8 mouse cellular contexts compared by ENCODE assay signal in the genomic region with DNA sequence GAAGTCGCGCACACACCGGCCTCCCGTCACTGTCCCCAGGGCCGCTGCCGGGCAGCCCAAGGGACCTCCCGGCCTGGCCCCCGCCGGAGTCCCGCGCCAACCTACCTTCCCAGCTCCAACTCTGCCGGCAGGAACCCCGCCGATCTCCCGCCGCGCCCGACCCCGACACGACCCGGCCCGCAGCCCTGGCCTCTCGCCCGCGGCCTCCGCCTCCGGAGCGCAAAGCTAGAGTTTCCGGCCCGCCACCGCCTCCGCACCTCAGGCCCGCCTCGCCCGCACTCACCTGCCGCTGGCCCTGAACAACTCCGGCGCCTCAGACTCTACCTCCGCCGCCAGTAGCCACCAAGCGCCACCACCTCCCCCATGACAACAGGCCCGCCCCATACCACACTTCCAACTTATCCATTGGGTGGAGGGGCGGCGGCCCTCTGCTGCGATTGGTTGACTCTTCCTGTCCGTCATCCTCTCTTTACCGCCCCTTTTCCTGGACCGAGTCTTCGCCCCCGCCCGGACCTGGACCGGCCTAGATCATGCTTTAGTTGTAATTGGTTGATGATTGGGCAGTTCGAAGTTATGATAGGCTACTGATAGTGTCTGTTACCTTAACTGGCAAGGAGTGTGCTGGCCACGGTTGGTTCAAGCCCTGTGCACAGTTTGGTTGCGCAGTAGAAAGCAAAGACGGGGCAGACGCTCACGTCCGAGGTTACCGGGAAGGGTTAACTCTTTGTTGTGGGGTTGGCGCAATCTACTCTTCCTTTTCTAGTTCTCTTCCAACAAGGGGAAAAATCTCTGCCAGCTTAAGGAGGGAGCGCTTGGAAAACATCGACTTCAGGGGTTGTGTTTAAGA. TPM values are rescaled to one million over a fixed set of nuclear protein-coding genes. Genes with fewer than 3 reads are reported as not detected.
DNase-seq lines count a peak whose midpoint lies in the region; ATAC-seq and TF ChIP-seq lines count a peak whose summit lies in the region.

TSS of gene Numb (minus strand) at position 400 of the 847 bp plus-strand sequence.

- H3K36me3 ChIP-seq in heart, embryonic 12.5 days = peaks cover 3% of the 10 kb centered on the region; the same call in 1 of the 2 replicates
- no peaks in the 10 kb centered on the region for H3K36me3 ChIP-seq in kidney, postnatal 0 days (ENCODE audit: insufficient read depth, low read length)
- no peaks in the 10 kb centered on the region for H3K36me3 ChIP-seq in liver, embryonic 11.5 days (ENCODE audit: control insufficient read depth, insufficient read depth, low read length)
- H3K36me3 ChIP-seq in stomach, embryonic 14.5 days (ENCODE audit: control insufficient read depth, insufficient read depth, low read length) = no peaks in the 10 kb centered on the region

- H3K9ac ChIP-seq in heart, embryonic 12.5 days = peak within 1 kb of the TSS; percentile 89
- H3K9ac ChIP-seq in kidney, postnatal 0 days (ENCODE audit: low read depth, low read length) = peak within 1 kb of the TSS; percentile 93
- H3K9ac ChIP-seq in liver, embryonic 11.5 days (ENCODE audit: low read depth, low read length) = peak within 1 kb of the TSS; percentile 88
- H3K9ac ChIP-seq in stomach, embryonic 14.5 days (replicated peaks; ENCODE audit: low read depth, low read length) = peak within 1 kb of the TSS; percentile 83

- peak within 1 kb of the TSS; percentile 93 for H3K27ac ChIP-seq in heart, embryonic 12.5 days (ENCODE audit: poor library complexity, severe bottlenecking)
- peak within 1 kb of the TSS; percentile 94 for H3K27ac ChIP-seq in kidney, postnatal 0 days
- H3K27ac ChIP-seq in liver, embryonic 11.5 days (ENCODE audit: low read depth, low read length) = peak within 1 kb of the TSS; percentile 71
- H3K27ac ChIP-seq in stomach, embryonic 14.5 days (ENCODE audit: low read length) = peak within 1 kb of the TSS; percentile 90

- no peaks in the 10 kb centered on the region for H3K27me3 ChIP-seq in heart, embryonic 12.5 days (replicated peaks)
- no peaks in the 10 kb centered on the region for H3K27me3 ChIP-seq in kidney, postnatal 0 days (ENCODE audit: insufficient read depth, low read length)
- H3K27me3 ChIP-seq in liver, embryonic 11.5 days (replicated peaks; ENCODE audit: control insufficient read depth, insufficient read depth, low read length) = no peaks in the 10 kb centered on the region
- no peaks in the 10 kb centered on the region for H3K27me3 ChIP-seq in stomach, embryonic 14.5 days (ENCODE audit: control insufficient read depth, insufficient read depth, low read length)

- peak within 1 kb of the TSS; percentile 72 for H3K4me2 ChIP-seq in heart, embryonic 12.5 days
- peak within 1 kb of the TSS; percentile 92 for H3K4me2 ChIP-seq in kidney, postnatal 0 days (ENCODE audit: low read length)
- H3K4me2 ChIP-seq in liver, embryonic 11.5 days = peak within 1 kb of the TSS; percentile 80
- H3K4me2 ChIP-seq in stomach, embryonic 14.5 days (replicated peaks; ENCODE audit: low read depth, low read length) = peak within 1 kb of the TSS; percentile 85

- no peaks in the 10 kb centered on the region for H3K9me3 ChIP-seq in heart, embryonic 12.5 days (replicated peaks)
- no peaks in the 10 kb centered on the region for H3K9me3 ChIP-seq in kidney, postnatal 0 days (replicated peaks; ENCODE audit: low read length)
- H3K9me3 ChIP-seq in liver, embryonic 11.5 days (ENCODE audit: control insufficient read depth, low read length) = no peaks in the 10 kb centered on the region
- H3K9me3 ChIP-seq in stomach, embryonic 14.5 days (ENCODE audit: control insufficient read depth, low read depth, low read length) = no peaks in the 10 kb centered on the region

- under 1% methylated on average over 62 of the region's 63 CpGs for WGBS in heart, embryonic 12.5 days
- under 1% methylated on average over 59 of the region's 63 CpGs for WGBS in kidney, postnatal 0 days
- WGBS in liver, embryonic 11.5 days = under 1% methylated on average over 63 of the region's 63 CpGs
- 1% methylated on average over 53 of the region's 63 CpGs for WGBS in stomach, embryonic 14.5 days

- ATAC-seq in erythroid progenitor cell, adult 5-6 weeks (replicated peaks; ENCODE audit: low FRiP score, poor library complexity, severe bottlenecking) = peak; percentile 99
- peak; percentile 99 for ATAC-seq in heart, embryonic 12.5 days (ENCODE audit: insufficient number of reproducible peaks, low FRiP score)
- peak; percentile 100 for ATAC-seq in kidney, postnatal 0 days (replicated peaks; ENCODE audit: low FRiP score, low read depth)
- ATAC-seq in liver, embryonic 11.5 days (replicated peaks; ENCODE audit: low FRiP score) = peak; percentile 100
- peak; percentile 100 for ATAC-seq in stomach, embryonic 14.5 days (ENCODE audit: insufficient number of reproducible peaks, insufficient read depth, low FRiP score, low read depth)

- no peak for TF ChIP-seq CTCF in kidney, postnatal 0 days (IDR thresholded peaks at IDR 0.05; ENCODE audit: low read depth)

- H3K4me1 ChIP-seq in heart, embryonic 12.5 days (replicated peaks) = peaks cover 45% of the 10 kb centered on the region
- H3K4me1 ChIP-seq in kidney, postnatal 0 days (replicated peaks; ENCODE audit: insufficient read depth, low read length) = 0 out of 2 replicates have a peak, but pooled peaks cover 2% of the 10 kb centered on the region
- H3K4me1 ChIP-seq in liver, embryonic 11.5 days (replicated peaks; ENCODE audit: control insufficient read depth, insufficient read depth, low read length) = peaks cover 12% of the 10 kb centered on the region
- 0 out of 2 replicates have a peak, but pooled peaks cover 4% of the 10 kb centered on the region for H3K4me1 ChIP-seq in stomach, embryonic 14.5 days (ENCODE audit: control insufficient read depth, insufficient read depth, low read length)

- H3K4me3 ChIP-seq in heart, embryonic 12.5 days = peak within 1 kb of the TSS; percentile 90
- H3K4me3 ChIP-seq in kidney, postnatal 0 days (replicated peaks; ENCODE audit: low read depth, low read length) = peak within 1 kb of the TSS; percentile 86
- H3K4me3 ChIP-seq in liver, embryonic 11.5 days (ENCODE audit: low read depth, low read length) = peak within 1 kb of the TSS; percentile 81
- H3K4me3 ChIP-seq in stomach, embryonic 14.5 days (ENCODE audit: low read depth, low read length) = peak within 1 kb of the TSS; percentile 98

- peak; percentile 98 for DNase-seq in CD4-positive helper T cell, adult 2 months (ENCODE audit: low read depth, low spot score)
- DNase-seq in brain, embryonic 18.5 days (ENCODE audit: low read depth, low spot score) = peak; percentile 98
- peak; percentile 100 for DNase-seq in kidney, postnatal 0 days (ENCODE audit: low spot score)
- DNase-seq in liver, embryonic 11.5 days (ENCODE audit: low spot score) = peak; percentile 97
- peak; percentile 98 for DNase-seq in naive thymus-derived CD4-positive, alpha-beta T cell, adult 2 months (ENCODE audit: low read depth)

RNA-seq across cellular contexts. Expression of gene Numb, which starts in this region (rescaled TPM):
- 8.6 and 12.6 TPM in 2 replicates for total RNA-seq in erythroid progenitor cell, adult 5-6 weeks (2015; ENCODE audit: low replicate concordance)
- 18.7 and 31.4 TPM in 2 replicates for total RNA-seq in erythroid progenitor cell, adult 5-6 weeks (2017; ENCODE audit: low replicate concordance)
- polyA plus RNA-seq in heart, embryonic 12.5 days (2016; fragmentation: Nextera tagmentation; extraction: Ambion mirVana) = 40.6 and 43.7 TPM in 2 replicates
- polyA plus RNA-seq in kidney, postnatal 0 days (2015; fragmentation: Nextera tagmentation; extraction: Ambion mirVana) = 28.7 and 31.5 TPM in 2 replicates
- 25.2 and 26.8 TPM in 2 replicates for polyA plus RNA-seq in liver, embryonic 11.5 days (2014; fragmentation: Nextera tagmentation; extraction: Ambion mirVana)
- polyA plus RNA-seq in stomach, embryonic 14.5 days (2014; fragmentation: Nextera tagmentation; extraction: Ambion mirVana) = 34.8 and 36.5 TPM in 2 replicates

Comparison
In these comparisons a context has a peak if more than half of its experiments do, and no peak if none do; other contexts are left out.
1. Peak in every context shown above with its lines: DNase-seq, ATAC-seq, H3K4me3 ChIP-seq and H3K27ac ChIP-seq.